Mouse (Mus musculus): ENCODE results near the gene Id4. TPM values are rescaled to one million over a fixed set of nuclear protein-coding genes. Genes with fewer than 3 reads are reported as not detected.

Id4 gene
- polyA plus RNA-seq, 1 experiment from 2014 or later, result 24.3 TPM

DNA sequence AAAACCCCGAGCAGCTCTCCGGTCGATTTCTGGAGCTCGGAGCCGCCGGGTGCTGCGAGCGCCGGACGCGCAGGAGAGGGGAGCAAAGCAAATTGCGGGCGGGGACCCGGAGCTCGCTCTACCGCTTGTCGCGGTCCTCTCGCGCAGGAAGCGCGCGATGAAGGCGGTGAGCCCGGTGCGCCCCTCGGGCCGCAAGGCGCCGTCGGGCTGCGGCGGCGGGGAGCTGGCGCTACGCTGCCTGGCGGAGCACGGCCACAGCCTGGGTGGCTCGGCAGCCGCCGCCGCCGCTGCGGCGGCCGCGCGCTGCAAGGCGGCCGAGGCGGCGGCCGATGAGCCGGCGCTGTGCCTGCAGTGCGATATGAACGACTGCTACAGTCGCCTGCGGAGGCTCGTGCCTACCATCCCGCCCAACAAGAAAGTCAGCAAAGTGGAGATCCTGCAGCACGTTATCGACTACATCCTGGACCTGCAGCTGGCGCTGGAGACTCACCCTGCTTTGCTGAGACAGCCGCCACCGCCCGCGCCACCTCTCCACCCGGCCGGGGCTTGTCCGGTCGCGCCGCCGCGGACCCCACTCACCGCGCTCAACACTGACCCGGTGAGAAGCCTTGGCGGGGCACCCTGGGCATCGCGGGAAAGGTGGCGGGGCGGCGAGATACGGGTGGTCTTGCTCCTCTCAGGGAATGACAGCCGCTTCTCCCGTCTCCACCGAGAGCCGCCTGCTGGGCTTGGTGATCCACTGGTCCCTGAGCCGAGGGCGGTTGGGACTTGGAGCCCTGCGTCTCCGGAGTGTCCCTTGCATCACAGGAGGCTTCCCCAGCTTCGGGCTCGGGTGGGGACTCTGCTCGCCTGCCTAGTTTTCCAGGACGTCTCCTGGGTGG, 553 bp downstream of the Id4 start:
- WGBS, result under 1% methylated on average over 96 of the region's 98 CpGs
- Histone ChIP-seq H3K36me3 (no peaks in the 10 kb centered on the region), H3K4me1 (peaks cover 19% of the 10 kb centered on the region), H3K9ac (peak overlapping the region; percentile 83), H3K4me3 (replicated peaks) (peak overlapping the region; percentile 72), H3K27ac (peak overlapping the region; percentile 95), H3K9me3 (replicated peaks) (no peaks in the 10 kb centered on the region), H3K4me2 (peak overlapping the region; percentile 85), H3K27me3 (no peaks in the 10 kb centered on the region)
- peak; percentile 13; the same call in 1 of the 2 replicates for ATAC-seq (replicated peaks; ENCODE audit: low FRiP score)

DNA sequence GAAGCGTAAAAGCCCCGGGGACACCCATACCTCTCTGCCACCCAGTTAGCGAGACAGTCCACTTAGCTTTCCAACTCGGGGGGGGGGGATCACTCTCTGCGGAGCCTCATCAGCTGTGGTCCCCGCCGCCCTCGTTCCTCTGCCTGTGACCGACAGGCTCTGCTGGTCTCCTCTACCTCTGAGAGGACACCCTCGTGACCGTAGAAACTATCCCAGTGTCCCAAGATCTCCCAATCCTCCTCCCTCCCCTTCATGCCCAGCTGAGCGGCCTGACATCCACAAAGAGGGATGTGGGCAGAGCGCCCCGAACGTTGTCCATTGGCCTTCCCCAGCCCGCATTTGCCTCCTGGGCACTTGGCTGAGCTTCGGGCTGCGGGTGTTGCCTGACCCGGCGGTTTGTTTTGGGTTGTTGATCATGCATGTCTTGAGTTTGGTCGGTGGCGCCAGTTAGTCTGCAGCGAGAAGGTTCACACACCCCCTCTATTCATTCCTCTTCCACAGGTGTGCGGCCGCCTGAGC, 1.5 kb downstream of the Id4 start:
- WGBS, result under 1% methylated on average over 25 of the region's 25 CpGs

DNA sequence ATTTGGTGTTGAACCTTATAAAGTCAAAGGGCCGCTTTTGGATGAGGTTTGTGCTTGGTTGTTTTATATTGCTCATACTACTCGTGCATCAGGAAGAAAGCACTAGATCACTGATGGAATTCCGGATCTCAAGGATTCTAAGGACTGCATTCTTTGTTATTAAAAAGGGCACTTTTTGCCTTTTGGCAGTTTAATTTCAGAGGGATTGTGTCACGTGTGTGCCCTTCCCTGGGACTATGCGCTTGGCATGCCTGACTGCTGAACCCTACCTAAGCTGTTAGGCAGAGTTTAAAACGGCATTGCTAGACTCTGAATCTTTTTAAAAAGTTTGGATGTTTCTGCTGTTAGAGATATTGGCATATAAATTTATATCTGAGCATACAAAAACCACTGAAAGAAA, 4.0 kb downstream of the Id4 start:
- Histone ChIP-seq H3K9me3 (replicated peaks) (no peaks in the 10 kb centered on the region), H3K27me3 (no peaks in the 10 kb centered on the region), H3K27ac (no peak overlapping the region; the same call in 1 of the 2 replicates), H3K4me3 (replicated peaks) (0 out of 2 replicates have a peak overlapping the region, but pooled peaks have one; percentile 8), H3K4me1 (peaks cover 17% of the 10 kb centered on the region), H3K4me2 (peak overlapping the region; percentile 51; the same call in 1 of the 2 replicates), H3K36me3 (no peaks in the 10 kb centered on the region), H3K9ac (no peak overlapping the region)
- ATAC-seq (replicated peaks; ENCODE audit: low FRiP score), result no peak
- WGBS, result 53% methylated on average over 6 of the region's 6 CpGs

More for the DNA sequence above, 1.5 kb downstream of the Id4 start:
- Histone ChIP-seq H3K27me3 (no peaks in the 10 kb centered on the region), H3K9me3 (replicated peaks) (no peaks in the 10 kb centered on the region), H3K27ac (peak overlapping the region; percentile 95), H3K36me3 (no peaks in the 10 kb centered on the region), H3K4me2 (peak overlapping the region; percentile 85), H3K9ac (peak overlapping the region; percentile 83), H3K4me1 (peaks cover 19% of the 10 kb centered on the region), H3K4me3 (replicated peaks) (peak overlapping the region; percentile 72)
- ATAC-seq (replicated peaks; ENCODE audit: low FRiP score), result peak; percentile 55

DNA sequence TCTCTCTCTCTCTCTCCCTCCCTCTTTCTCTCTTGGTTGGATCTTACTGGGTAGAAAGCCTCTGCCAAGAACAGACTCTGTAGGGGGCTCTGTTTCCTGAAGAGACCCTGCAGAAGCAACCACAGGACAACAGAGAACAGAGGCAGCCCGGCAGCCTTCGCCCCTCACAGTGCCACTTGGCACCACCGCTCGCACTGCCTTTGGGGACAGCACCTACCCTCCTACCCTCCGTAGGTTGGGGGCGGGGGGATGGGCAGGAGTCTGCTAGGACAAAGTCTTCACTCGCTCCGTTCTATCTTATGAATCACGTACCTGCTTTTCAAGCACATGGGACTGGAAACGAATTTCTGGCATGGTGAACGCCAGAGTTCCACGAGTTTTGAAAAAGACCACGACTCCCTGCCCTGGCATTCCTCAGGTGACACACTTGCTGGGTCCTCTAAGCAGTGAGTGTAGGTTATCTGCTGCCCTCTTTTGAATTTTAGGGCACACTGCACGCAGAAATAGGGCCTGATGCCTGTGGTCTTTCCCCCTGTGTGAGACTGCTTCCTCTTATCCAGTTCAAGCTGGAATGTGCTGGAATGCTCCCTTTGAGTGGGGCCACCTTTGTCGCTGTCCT, 12.5 kb downstream of the Id4 start:
- Histone ChIP-seq H3K4me1 (peaks cover 4% of the 10 kb centered on the region; the same call in 1 of the 2 replicates), H3K9me3 (replicated peaks) (no peaks in the 10 kb centered on the region), H3K27ac (no peak overlapping the region), H3K4me2 (peak overlapping the region; percentile 68), H3K4me3 (replicated peaks) (peak overlapping the region; percentile 37), H3K27me3 (no peaks in the 10 kb centered on the region), H3K9ac (0 out of 2 replicates have a peak overlapping the region, but pooled peaks have one; percentile 33), H3K36me3 (no peaks in the 10 kb centered on the region)
- peak; percentile 90 for ATAC-seq (replicated peaks; ENCODE audit: low FRiP score)
- WGBS, result 5% methylated on average over 15 of the region's 15 CpGs

DNA sequence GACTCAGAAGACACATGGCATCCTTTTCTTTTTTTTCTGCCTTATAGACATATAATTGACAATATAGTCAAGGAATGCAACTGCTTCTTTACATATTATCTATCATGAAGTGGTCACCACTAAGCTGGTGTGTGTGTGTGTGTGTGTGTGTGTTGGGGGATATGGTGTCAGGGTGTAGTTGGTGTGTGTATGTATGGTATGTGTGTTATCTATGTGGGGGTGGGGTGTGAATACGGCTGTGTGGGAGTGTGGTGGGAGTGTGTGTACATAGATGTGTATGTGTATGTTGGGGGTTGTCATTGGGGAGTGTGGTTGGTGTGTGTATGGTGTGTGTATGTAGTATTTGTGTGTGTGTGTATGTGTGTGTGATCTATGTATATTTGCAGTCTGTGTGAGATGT, 13.1 kb downstream of the Id4 start:
- ATAC-seq (replicated peaks; ENCODE audit: low FRiP score), result 0 out of 2 replicates have a peak, but pooled peaks have one; percentile 52
- no peak overlapping the region for H3K9ac ChIP-seq
- H3K27ac ChIP-seq, result no peak overlapping the region
- no peaks in the 10 kb centered on the region for H3K27me3 ChIP-seq
- H3K4me3 ChIP-seq (replicated peaks), result no peak overlapping the region
- H3K4me1 ChIP-seq, result peaks cover 4% of the 10 kb centered on the region; the same call in 1 of the 2 replicates
- H3K36me3 ChIP-seq, result no peaks in the 10 kb centered on the region
- no peaks in the 10 kb centered on the region for H3K9me3 ChIP-seq (replicated peaks)
- WGBS, result 85% methylated on average over 1 of the region's 1 CpGs
- no peak overlapping the region for H3K4me2 ChIP-seq

DNA sequence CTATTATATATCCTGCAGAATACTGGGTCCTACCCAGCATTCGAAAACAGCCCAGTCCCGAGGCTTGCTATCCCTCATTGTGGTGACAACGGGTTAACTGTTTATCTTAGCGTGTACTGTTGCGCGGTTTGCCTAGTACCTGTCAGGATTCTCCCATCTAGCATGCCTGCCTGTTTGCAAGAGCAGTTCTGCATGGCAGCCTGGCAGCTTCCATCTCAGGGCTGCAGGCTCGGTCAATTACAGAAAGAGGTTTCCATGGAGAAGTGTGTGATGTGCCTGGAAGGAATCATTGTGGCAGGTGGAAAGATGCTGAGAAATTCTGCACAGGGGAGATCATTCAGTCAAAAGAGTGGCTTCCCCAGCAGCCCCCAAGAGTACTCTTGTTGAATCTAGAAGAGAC, 16.0 kb downstream of the Id4 start:
- Histone ChIP-seq H3K4me1 (peaks cover 4% of the 10 kb centered on the region; the same call in 1 of the 2 replicates), H3K9me3 (replicated peaks) (no peaks in the 10 kb centered on the region), H3K27me3 (no peaks in the 10 kb centered on the region), H3K4me3 (replicated peaks) (no peak overlapping the region), H3K27ac (no peak overlapping the region), H3K4me2 (no peak overlapping the region), H3K9ac (no peak overlapping the region), H3K36me3 (no peaks in the 10 kb centered on the region)
- no peak for ATAC-seq (replicated peaks; ENCODE audit: low FRiP score)
- 82% methylated on average over 7 of the region's 7 CpGs for WGBS

- Histone ChIP-seq H3K27ac (no peak overlapping the region), H3K4me3 (replicated peaks) (no peak overlapping the region), H3K9ac (no peak overlapping the region), H3K4me2 (no peak overlapping the region), H3K27me3 (no peaks in the 10 kb centered on the region), H3K36me3 (no peaks in the 10 kb centered on the region), H3K9me3 (replicated peaks) (no peaks in the 10 kb centered on the region), H3K4me1 (no peaks in the 10 kb centered on the region)
- no peak for ATAC-seq (replicated peaks; ENCODE audit: low FRiP score)
- WGBS, result 87% methylated on average over 9 of the region's 9 CpGs
Measured at GRCm38 (mm10) chr13:48284426-48284825, 23.4 kb downstream of the Id4 start.

GRCm38 (mm10) chr13:48284918-48285693, 24.1 kb downstream of the Id4 start:
- H3K4me3 ChIP-seq (replicated peaks), result no peak overlapping the region
- 73% methylated on average over 9 of the region's 9 CpGs for WGBS
- no peaks in the 10 kb centered on the region for H3K27me3 ChIP-seq
- no peaks in the 10 kb centered on the region for H3K36me3 ChIP-seq
- ATAC-seq (replicated peaks; ENCODE audit: low FRiP score), result no peak
- no peaks in the 10 kb centered on the region for H3K9me3 ChIP-seq (replicated peaks)
- H3K9ac ChIP-seq, result no peak overlapping the region
- no peak overlapping the region for H3K27ac ChIP-seq
- no peak overlapping the region for H3K4me2 ChIP-seq
- H3K4me1 ChIP-seq, result peaks cover under 1% of the 10 kb centered on the region; the same call in 1 of the 2 replicates

- Histone ChIP-seq H3K9me3 (replicated peaks) (no peaks in the 10 kb centered on the region), H3K4me1 (peaks cover 7% of the 10 kb centered on the region; the same call in 1 of the 2 replicates), H3K9ac (no peak overlapping the region), H3K4me3 (replicated peaks) (no peak overlapping the region), H3K36me3 (no peaks in the 10 kb centered on the region), H3K27me3 (no peaks in the 10 kb centered on the region), H3K4me2 (peak overlapping the region; percentile 15; the same call in 1 of the 2 replicates), H3K27ac (no peak overlapping the region)
- no peak for ATAC-seq (replicated peaks; ENCODE audit: low FRiP score)
- 22% methylated on average over 13 of the region's 13 CpGs for WGBS
Measured at GRCm38 (mm10) chr13:48290427-48290826, 29.4 kb downstream of the Id4 start.

DNA sequence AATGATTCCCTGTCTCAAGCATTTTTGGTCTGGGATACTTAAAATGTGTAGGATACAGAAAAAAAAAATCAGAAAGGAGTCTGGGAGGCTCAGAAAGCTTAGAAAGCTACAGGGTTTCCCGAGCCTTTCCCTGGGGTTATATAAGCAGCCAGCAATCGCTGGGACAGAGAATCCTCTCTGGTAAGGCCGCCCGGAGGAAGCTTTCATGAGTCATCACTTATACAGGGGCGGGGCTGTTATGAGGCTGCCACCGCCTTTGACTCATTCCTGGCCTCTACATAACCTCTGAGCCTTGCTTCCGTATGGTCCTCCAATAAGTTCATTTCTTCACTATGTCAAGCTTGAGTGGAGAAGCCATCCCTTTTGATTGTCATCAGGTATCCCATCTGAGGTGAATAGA, 53.5 kb downstream of the Id4 start:
- no peak overlapping the region for H3K27ac ChIP-seq
- no peaks in the 10 kb centered on the region for H3K36me3 ChIP-seq
- peaks cover 17% of the 10 kb centered on the region for H3K4me1 ChIP-seq
- 52% methylated on average over 7 of the region's 7 CpGs for WGBS
- H3K9ac ChIP-seq, result no peak overlapping the region
- no peak for ATAC-seq (replicated peaks; ENCODE audit: low FRiP score)
- no peak overlapping the region for H3K4me2 ChIP-seq
- no peaks in the 10 kb centered on the region for H3K27me3 ChIP-seq
- no peak overlapping the region for H3K4me3 ChIP-seq (replicated peaks)
- no peaks in the 10 kb centered on the region for H3K9me3 ChIP-seq (replicated peaks)

All from kidney, embryonic 15.5 days (tissue).